Mouse (Mus musculus) regulatory T cell (primary cell): ENCODE data around the gene Clk2.
"Not testable (repeated sequence)": the region's sequence is repeated elsewhere in the genome, so short reads cannot be mapped to it uniquely, and the experiment has no call there.

Experiments
- in situ Hi-C: fragments of 300-600 bp; cut with MboI, MseI; formaldehyde crosslinking; loops from one replicate; pipeline ENCODE4 v1.15.1; 2025; ENCODE audit warnings: high pct_unique_total_duplicates

Gene Clk2

DNA sequence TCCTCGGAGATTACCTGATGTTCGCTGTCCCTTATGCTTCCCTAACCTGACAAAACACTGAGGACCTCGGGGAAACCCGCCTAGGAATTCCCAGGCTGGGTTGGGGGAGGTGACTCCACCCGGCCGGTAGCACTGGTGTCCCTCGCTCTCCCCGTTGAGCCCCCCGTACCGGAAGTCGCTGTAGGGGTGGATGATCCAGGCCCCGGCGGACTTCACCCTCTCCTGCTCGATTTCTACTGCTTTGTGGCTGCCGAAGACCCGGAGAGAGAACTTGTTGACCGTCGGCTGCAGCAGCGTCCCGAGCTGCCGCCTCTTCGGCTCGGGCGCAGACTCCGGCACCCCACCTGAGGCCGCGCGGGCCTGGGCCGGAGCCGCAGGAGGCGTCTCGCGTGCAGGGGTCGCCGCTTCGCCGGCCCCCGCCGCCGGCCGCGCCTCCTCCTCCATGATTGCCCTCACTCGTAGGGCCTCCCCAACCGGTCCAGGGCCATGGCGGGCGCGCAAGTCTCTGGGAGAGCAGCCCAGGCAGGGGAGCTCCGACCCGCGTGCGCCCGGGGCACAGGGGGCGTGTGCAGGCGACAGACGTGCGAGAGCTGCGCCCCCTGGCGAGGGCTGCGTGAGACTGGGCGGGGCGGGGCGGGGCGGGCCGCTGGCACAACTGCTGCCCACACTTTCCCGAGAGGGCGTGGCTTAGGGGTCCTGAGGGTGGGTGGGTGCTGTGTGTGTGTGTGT is 4.8 kb upstream of the Clk2 start, which contains the start of gene Hcn3:
Gene Hcn3, minus strand, starts transcription at position 581 of the 729 bp plus-strand sequence.
- in situ Hi-C loops = no loop called here

DNA sequence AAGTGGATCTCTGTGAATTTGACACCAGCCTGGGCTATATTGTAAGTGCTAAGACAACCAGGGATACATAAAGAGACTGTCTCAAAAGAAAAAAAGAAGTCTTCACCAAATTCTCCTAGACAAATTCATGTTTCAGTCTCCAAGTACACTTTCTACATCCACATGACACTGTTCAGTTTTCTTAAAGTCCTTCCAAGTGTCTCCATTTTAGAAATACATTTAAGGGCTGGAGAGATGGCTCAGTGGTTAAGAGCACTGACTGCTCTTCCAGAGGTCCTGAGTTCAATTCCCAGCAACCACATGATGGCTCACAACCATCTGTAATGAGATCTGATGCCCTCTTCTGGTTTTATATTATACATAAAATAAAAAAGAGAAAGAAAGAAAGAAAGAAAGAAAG is 3.4 kb upstream of the Clk2 start:
- in situ Hi-C loops = not testable (repeated sequence)

GRCm38 (mm10) chr3:89161786-89162185 is 2.8 kb upstream of the Clk2 start:
- in situ Hi-C loops = no loop called here

DNA sequence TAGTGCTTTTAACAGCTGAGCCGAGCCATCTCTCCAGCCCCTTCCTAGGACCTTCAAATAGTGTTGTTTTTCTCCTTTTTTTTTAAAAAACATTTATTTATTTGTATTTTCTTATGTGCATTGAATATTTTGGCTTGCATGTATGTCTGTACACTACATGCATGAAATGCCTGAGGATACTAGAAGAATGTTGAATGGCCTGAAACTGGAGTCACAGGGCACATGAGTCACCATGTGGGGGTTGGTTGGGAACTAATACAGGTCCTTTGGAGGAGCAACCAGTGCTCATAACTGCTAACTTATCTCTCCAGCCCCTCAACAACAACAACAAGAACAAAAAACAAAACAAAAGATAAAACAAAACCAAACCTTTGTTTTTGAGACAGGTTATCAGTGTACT is 1.5 kb upstream of the Clk2 start:
- in situ Hi-C loops = no loop called here

- in situ Hi-C loops = no loop called here
Measured at GRCm38 (mm10) chr3:89163643-89164245, 851 bp upstream of the Clk2 start.

DNA sequence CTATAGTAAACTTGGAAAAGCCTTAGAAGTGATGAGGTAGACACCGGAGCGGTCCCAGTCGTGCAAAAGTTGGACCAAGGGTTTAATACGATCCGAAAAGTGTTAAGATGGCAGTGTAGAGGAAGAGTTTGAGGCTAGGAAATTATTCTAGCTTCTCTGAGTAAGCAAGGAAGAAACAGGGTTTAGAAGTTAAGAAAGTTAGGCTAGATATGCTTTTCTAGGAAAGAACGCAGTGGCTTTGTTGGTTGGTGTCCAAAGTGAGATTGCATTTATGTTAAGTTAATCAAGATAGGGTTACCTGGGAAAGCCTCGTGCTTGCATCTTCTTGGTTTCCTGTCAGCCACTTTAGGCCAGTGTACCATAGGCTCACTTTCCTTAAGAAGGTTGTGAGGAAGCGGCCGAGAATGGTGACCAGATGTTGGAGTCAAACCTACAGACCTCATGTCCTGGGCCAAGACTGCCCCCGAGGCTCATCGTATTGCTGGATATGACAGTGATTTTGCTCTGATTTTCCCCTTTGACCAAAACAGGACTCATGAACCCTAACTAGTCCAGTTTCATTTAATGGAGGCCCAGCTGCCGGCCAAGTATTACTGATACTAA is 774 bp downstream of the Clk2 start:
- in situ Hi-C loops = no loop called here

- in situ Hi-C loops = no loop called here
Measured at GRCm38 (mm10) chr3:89166945-89167344, 2.4 kb downstream of the Clk2 start.

DNA sequence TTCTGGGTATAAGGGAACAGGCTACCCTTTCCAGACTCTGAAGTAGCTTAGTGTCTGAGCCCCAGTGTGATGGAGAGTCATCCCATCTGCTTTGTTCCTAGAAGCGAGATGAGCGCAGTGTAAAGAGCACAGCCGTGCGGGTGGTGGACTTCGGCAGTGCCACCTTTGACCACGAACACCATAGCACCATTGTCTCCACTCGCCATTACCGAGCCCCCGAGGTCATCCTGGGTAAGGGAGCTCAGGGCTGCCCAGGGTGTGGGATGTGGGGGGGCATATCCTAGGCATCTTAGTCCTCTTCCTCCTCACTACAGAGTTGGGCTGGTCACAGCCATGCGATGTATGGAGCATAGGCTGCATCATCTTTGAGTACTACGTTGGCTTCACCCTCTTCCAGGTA is 10.2 kb downstream of the Clk2 start:
- in situ Hi-C loops = loop anchor here (25.0 kb wide), 1 partner anchor 887 kb away; the partner anchor contains the start of genes 4933434E20Rik, Tpm3 and Ubap2l

- in situ Hi-C loops = loop anchor here (25.0 kb wide), 1 partner anchor 887 kb away; the partner anchor contains the start of genes 4933434E20Rik, Tpm3 and Ubap2l
Measured at GRCm38 (mm10) chr3:89175544-89175943, 10.9 kb downstream of the Clk2 start.

DNA sequence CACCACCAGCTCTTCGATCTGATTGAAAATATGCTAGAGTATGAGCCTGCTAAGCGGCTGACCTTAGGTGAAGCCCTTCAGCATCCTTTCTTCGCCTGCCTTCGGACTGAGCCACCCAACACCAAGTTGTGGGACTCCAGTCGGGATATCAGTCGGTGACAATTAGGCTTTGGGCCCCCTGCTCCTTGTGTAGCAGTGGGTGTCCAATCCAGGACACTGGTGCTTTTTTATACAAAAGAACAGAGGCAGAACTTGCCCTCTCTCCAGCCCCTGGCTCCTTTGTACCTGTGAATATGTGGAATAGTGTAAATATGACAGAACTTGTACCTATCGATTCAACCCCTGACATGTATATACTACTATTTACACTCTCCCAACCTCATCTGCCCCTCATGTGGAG is 11.8 kb downstream of the Clk2 start:
- in situ Hi-C loops = loop anchor here (25.0 kb wide), 1 partner anchor 886 kb away; the partner anchor contains the start of genes 4933434E20Rik, Tpm3 and Ubap2l

DNA sequence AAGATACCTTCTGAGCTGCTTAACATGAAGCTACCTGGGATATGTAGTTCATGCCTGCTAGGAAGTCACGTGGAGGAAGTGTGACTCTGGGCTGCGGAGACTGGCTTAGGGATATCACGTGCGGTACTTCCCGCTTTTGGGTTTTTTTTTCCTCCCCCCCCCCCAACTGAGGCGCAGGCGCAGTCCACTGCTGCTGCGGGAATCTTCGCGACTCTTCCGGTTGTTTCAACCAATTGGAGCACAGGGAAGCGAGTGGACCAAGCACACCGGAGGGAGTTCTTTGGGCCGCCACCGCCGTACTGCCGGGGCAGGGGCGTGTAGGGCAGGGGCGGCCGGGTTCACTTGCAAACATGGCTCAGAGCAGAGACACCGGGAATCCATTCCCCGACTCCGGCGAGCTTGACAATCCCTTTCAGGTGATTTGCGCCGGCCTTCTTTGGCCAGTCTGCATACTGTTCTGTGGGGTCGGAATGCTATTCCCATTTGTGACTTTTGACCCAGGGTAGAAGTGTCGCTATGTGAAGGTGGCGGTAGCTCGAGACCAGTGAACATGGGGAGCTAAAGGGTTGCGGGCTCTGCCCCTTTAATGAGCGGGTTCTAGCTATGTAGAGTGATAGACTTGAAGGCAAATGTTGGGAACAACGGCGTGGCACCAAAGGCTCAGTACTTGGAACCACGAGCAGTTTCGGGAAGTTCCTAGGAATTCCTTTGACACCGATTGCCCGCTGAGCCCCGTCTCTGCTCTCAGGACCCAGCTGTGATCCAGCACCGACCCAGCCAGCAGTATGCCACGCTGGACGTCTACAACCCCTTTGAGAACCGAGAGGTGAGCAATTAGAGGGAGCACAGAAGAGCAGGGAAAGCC is 12.9 kb downstream of the Clk2 start, which contains the start of gene Scamp3:
Gene Scamp3, plus strand, starts transcription at position 232 of the 865 bp plus-strand sequence.
- in situ Hi-C loops = loop anchor here (25.0 kb wide), 1 partner anchor 885 kb away; the partner anchor contains the start of genes 4933434E20Rik, Tpm3 and Ubap2l

- in situ Hi-C loops = loop anchor here (25.0 kb wide), 1 partner anchor 884 kb away; the partner anchor contains the start of genes 4933434E20Rik, Tpm3 and Ubap2l
Measured at GRCm38 (mm10) chr3:89178107-89178385, 13.5 kb downstream of the Clk2 start.

- in situ Hi-C loops = loop anchor here (25.0 kb wide), 1 partner anchor 883 kb away; the partner anchor contains the start of genes 4933434E20Rik, Tpm3 and Ubap2l
Measured at GRCm38 (mm10) chr3:89179056-89179455, 14.5 kb downstream of the Clk2 start.

GRCm38 (mm10) chr3:89181749-89182500 is 17.3 kb downstream of the Clk2 start:
- in situ Hi-C loops = loop anchor here (25.0 kb wide), 1 partner anchor 880 kb away; the partner anchor contains the start of genes 4933434E20Rik, Tpm3 and Ubap2l

- in situ Hi-C loops = loop anchor here (25.0 kb wide), 1 partner anchor 880 kb away; the partner anchor contains the start of genes 4933434E20Rik, Tpm3 and Ubap2l
Measured at GRCm38 (mm10) chr3:89182531-89183057, 18.0 kb downstream of the Clk2 start.

DNA sequence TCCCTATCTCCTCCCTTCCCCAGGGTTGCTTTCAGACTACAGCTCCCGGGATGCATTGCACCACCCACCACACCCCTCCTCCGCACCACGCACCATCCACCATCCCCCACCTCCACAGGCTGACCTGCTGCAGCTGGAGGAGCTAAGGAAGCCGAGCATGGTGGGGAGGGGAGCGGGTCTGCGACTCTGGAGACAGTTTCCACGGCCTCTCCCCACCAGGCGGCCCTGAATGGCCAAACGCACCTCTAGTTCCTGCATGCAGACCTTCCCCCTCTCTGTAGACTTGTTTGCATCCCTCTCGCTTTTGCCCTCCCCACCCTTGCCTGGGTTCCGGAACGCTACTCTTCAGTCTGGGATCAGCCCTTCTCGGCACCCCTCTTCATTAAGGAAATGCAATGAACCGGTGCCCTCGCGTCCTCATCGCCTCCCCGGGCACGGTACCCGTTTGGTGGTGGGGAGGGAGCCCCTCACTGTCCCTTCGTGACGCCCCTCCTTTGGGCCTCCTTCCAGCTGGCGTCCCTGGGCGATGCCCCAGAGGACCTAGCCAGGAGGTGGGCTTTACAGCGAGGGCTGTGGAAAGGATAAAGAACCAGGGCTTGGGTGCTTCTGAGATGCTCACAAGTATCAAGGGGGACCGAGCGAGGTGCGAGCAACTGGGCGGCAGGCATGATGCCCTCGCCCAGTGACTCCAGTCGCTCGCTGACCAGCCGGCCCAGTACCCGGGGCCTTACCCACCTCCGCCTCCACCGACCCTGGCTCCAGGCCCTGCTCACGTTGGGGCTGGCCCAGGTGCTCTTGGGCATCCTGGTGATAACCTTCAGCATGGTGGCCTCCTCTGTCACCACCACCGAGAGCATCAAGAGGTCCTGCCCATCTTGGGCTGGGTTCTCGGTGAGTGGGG is 18.7 kb downstream of the Clk2 start, which contains the start of gene Fam189b:
Gene Fam189b, plus strand, starts transcription at position 86 of the 901 bp plus-strand sequence.
- in situ Hi-C loops = loop anchor here (25.0 kb wide), 1 partner anchor 879 kb away; the partner anchor contains the start of genes 4933434E20Rik, Tpm3 and Ubap2l

GRCm38 (mm10) chr3:89183959-89184315 is 19.3 kb downstream of the Clk2 start:
- in situ Hi-C loops = loop anchor here (25.0 kb wide), 1 partner anchor 878 kb away; the partner anchor contains the start of genes 4933434E20Rik, Tpm3 and Ubap2l

GRCm38 (mm10) chr3:89187197-89187596 is 22.6 kb downstream of the Clk2 start:
- in situ Hi-C loops = loop anchor here (25.0 kb wide), 1 partner anchor 875 kb away; the partner anchor contains the start of genes 4933434E20Rik, Tpm3 and Ubap2l
